In genomic region chr11:103218517-103218901, GRCm38 (mm10) we compare ENCODE assay signal across 8 mouse cellular contexts. TPM values are rescaled to one million over a fixed set of nuclear protein-coding genes. Genes with fewer than 3 reads are reported as not detected.
DNase-seq lines count a peak whose midpoint lies in the region; ATAC-seq and TF ChIP-seq lines count a peak whose summit lies in the region.

No protein-coding gene starts in this region.

- no peak for DNase-seq in cerebellum, adult 2 months
- no peak for DNase-seq in cerebellum, adult 9-10 months
- no peak for DNase-seq in neural tube, embryonic 11.5 days (ENCODE audit: low spot score)
- DNase-seq in neural tube, embryonic 10.5 days (ENCODE audit: extremely low spot score, low spot score) = no peak
- no peak for DNase-seq in stomach, postnatal 0 days (ENCODE audit: low spot score)
- DNase-seq in layer of hippocampus, adult 11-12 months (ENCODE audit: low spot score) = no peak
- no peak for DNase-seq in layer of hippocampus, adult 9-11 months

- ATAC-seq in neural tube, embryonic 11.5 days (ENCODE audit: insufficient read depth, low FRiP score, low TSS enrichment) = 0 out of 2 replicates have a peak, but pooled peaks have one; percentile 6
- no peak for ATAC-seq in liver, embryonic 12.5 days
- no peak; the same call in 1 of the 2 replicates for ATAC-seq in stomach, postnatal 0 days (ENCODE audit: low FRiP score, low TSS enrichment)

- H3K36me3 ChIP-seq in neural tube, embryonic 11.5 days (ENCODE audit: control insufficient read depth, insufficient read depth, low read length) = no peaks in the 10 kb centered on the region
- H3K36me3 ChIP-seq in liver, embryonic 12.5 days = peaks cover 5% of the 10 kb centered on the region; the same call in 1 of the 2 replicates
- peaks cover 10% of the 10 kb centered on the region for H3K36me3 ChIP-seq in stomach, postnatal 0 days (ENCODE audit: control insufficient read depth, insufficient read depth, low read length)

- H3K9ac ChIP-seq in neural tube, embryonic 11.5 days (ENCODE audit: low read length) = peak overlapping the region; percentile 62
- peak overlapping the region; percentile 61 for H3K9ac ChIP-seq in liver, embryonic 12.5 days
- peak overlapping the region; percentile 55; the same call in 1 of the 2 replicates for H3K9ac ChIP-seq in stomach, postnatal 0 days (ENCODE audit: low read length)

- peak overlapping the region; percentile 94 for H3K27ac ChIP-seq in cerebellum, adult 2 months (ENCODE audit: insufficient read depth, low read length)
- no peak overlapping the region for H3K27ac ChIP-seq in neural tube, embryonic 11.5 days (ENCODE audit: low read depth, low read length)
- no peak overlapping the region for H3K27ac ChIP-seq in liver, embryonic 12.5 days
- H3K27ac ChIP-seq in stomach, postnatal 0 days (replicated peaks) = no peak overlapping the region

- peak overlapping the region; percentile 94 for H3K4me2 ChIP-seq in neural tube, embryonic 11.5 days (ENCODE audit: low read depth)
- H3K4me2 ChIP-seq in liver, embryonic 12.5 days = peak overlapping the region; percentile 90
- peak overlapping the region; percentile 96 for H3K4me2 ChIP-seq in stomach, postnatal 0 days (replicated peaks; ENCODE audit: low read depth)

- TF ChIP-seq CTCF in cerebellum, adult 2 months (IDR thresholded peaks at IDR 0.05; ENCODE audit: borderline replicate concordance, insufficient read depth, low read depth, low read length) = no peak
- TF ChIP-seq CTCF in stomach, postnatal 0 days (IDR thresholded peaks at IDR 0.05; ENCODE audit: low read depth) = no peak

- H3K4me3 ChIP-seq in cerebellum, adult 2 months (replicated peaks; ENCODE audit: insufficient read depth, low read depth, low read length) = peak overlapping the region; percentile 82
- peak overlapping the region; percentile 41 for H3K4me3 ChIP-seq in neural tube, embryonic 11.5 days (ENCODE audit: low read depth, low read length)
- H3K4me3 ChIP-seq in liver, embryonic 12.5 days = peak overlapping the region; percentile 59
- H3K4me3 ChIP-seq in stomach, postnatal 0 days (ENCODE audit: low read depth, low read length) = peak overlapping the region; percentile 48

- TF ChIP-seq POLR2A in cerebellum, adult 2 months (IDR thresholded peaks at IDR 0.05; ENCODE audit: borderline replicate concordance, insufficient read depth, low read length) = no peak

- WGBS in cerebellum, adult 2 months = 5% methylated on average over 6 of the region's 6 CpGs
- 32% methylated on average over 6 of the region's 6 CpGs for WGBS in neural tube, embryonic 11.5 days
- 25% methylated on average over 6 of the region's 6 CpGs for WGBS in liver, embryonic 12.5 days (ENCODE audit: insufficient replicate concordance)
- WGBS in stomach, postnatal 0 days = 19% methylated on average over 6 of the region's 6 CpGs

- TF ChIP-seq EP300 in stomach, postnatal 0 days (optimal IDR thresholded peaks at IDR 0.05) = no peak

- H3K4me1 ChIP-seq in cerebellum, adult 2 months (ENCODE audit: control insufficient read depth, insufficient read depth, low read length) = peaks cover 15% of the 10 kb centered on the region
- no peaks in the 10 kb centered on the region for H3K4me1 ChIP-seq in neural tube, embryonic 11.5 days (ENCODE audit: control insufficient read depth, insufficient read depth, low read length)
- H3K4me1 ChIP-seq in liver, embryonic 12.5 days = peaks cover 23% of the 10 kb centered on the region
- H3K4me1 ChIP-seq in stomach, postnatal 0 days (replicated peaks; ENCODE audit: control insufficient read depth, insufficient read depth) = no peaks in the 10 kb centered on the region; the same call in 1 of the 2 replicates

- no peaks in the 10 kb centered on the region for H3K9me3 ChIP-seq in neural tube, embryonic 11.5 days (ENCODE audit: control insufficient read depth, low read length)
- no peaks in the 10 kb centered on the region; the same call in 1 of the 2 replicates for H3K9me3 ChIP-seq in liver, embryonic 12.5 days (replicated peaks)
- no peaks in the 10 kb centered on the region for H3K9me3 ChIP-seq in stomach, postnatal 0 days (ENCODE audit: control insufficient read depth, low read length)

- H3K27me3 ChIP-seq in cerebellum, adult 2 months (ENCODE audit: control insufficient read depth, insufficient read depth, low read length) = no peaks in the 10 kb centered on the region
- 0 out of 2 replicates have a peak, but pooled peaks cover 7% of the 10 kb centered on the region for H3K27me3 ChIP-seq in neural tube, embryonic 11.5 days (ENCODE audit: control insufficient read depth, insufficient read depth, low read length)
- peaks cover 38% of the 10 kb centered on the region for H3K27me3 ChIP-seq in liver, embryonic 12.5 days (replicated peaks)
- H3K27me3 ChIP-seq in stomach, postnatal 0 days (ENCODE audit: control insufficient read depth, insufficient read depth, low read length) = no peaks in the 10 kb centered on the region

RNA-seq across cellular contexts. Expression of gene Spata32, which starts 0.3 kb away (rescaled TPM):
- 2.7 and 3.2 TPM in 2 replicates for polyA plus RNA-seq in cerebellum, adult 2 months (2012; rRNA removed)
- not detected in 2 replicates for polyA plus RNA-seq in neural tube, embryonic 11.5 days (2014; fragmentation: Nextera tagmentation; extraction: Ambion mirVana)
- polyA plus RNA-seq in liver, embryonic 12.5 days (2016; fragmentation: Nextera tagmentation; extraction: Ambion mirVana) = not detected in 2 replicates
- not detected in 2 replicates for polyA plus RNA-seq in stomach, postnatal 0 days (2015; fragmentation: Nextera tagmentation; extraction: Ambion mirVana)

RNA-seq across cellular contexts. Expression of gene 1700023F06Rik, which starts 10.2 kb away (rescaled TPM):
- 9.4 and 10.0 TPM in 2 replicates for polyA plus RNA-seq in cerebellum, adult 2 months (2012; rRNA removed)
- not detected in 2 replicates for polyA plus RNA-seq in neural tube, embryonic 11.5 days (2014; fragmentation: Nextera tagmentation; extraction: Ambion mirVana)
- 0.11 TPM in 1 of 2 replicates, not detected in the other for polyA plus RNA-seq in liver, embryonic 12.5 days (2016; fragmentation: Nextera tagmentation; extraction: Ambion mirVana)
- polyA plus RNA-seq in stomach, postnatal 0 days (2015; fragmentation: Nextera tagmentation; extraction: Ambion mirVana) = 1.0 and 1.7 TPM in 2 replicates

RNA-seq across cellular contexts. Expression of gene Fmnl1, which starts 47.6 kb away (rescaled TPM):
- polyA plus RNA-seq in cerebellum, adult 2 months (2012; rRNA removed) = 63.7 and 71.1 TPM in 2 replicates
- 0.78 and 1.2 TPM in 2 replicates for polyA plus RNA-seq in neural tube, embryonic 11.5 days (2014; fragmentation: Nextera tagmentation; extraction: Ambion mirVana)
- 5.2 and 5.7 TPM in 2 replicates for polyA plus RNA-seq in liver, embryonic 12.5 days (2016; fragmentation: Nextera tagmentation; extraction: Ambion mirVana)
- 0.86 and 1.1 TPM in 2 replicates for polyA plus RNA-seq in stomach, postnatal 0 days (2015; fragmentation: Nextera tagmentation; extraction: Ambion mirVana)

RNA-seq across cellular contexts. Expression of gene Map3k14, which starts 48.8 kb away (rescaled TPM):
- 6.0 and 6.1 TPM in 2 replicates for polyA plus RNA-seq in cerebellum, adult 2 months (2012; rRNA removed)
- 2.5 and 3.5 TPM in 2 replicates for polyA plus RNA-seq in neural tube, embryonic 11.5 days (2014; fragmentation: Nextera tagmentation; extraction: Ambion mirVana)
- 0.84 and 0.93 TPM in 2 replicates for polyA plus RNA-seq in liver, embryonic 12.5 days (2016; fragmentation: Nextera tagmentation; extraction: Ambion mirVana)
- polyA plus RNA-seq in stomach, postnatal 0 days (2015; fragmentation: Nextera tagmentation; extraction: Ambion mirVana) = 1.6 TPM in 2 replicates
